Mouse (Mus musculus): ENCODE measurements around the gene Klhl30.

The Klhl30 gene

DNA sequence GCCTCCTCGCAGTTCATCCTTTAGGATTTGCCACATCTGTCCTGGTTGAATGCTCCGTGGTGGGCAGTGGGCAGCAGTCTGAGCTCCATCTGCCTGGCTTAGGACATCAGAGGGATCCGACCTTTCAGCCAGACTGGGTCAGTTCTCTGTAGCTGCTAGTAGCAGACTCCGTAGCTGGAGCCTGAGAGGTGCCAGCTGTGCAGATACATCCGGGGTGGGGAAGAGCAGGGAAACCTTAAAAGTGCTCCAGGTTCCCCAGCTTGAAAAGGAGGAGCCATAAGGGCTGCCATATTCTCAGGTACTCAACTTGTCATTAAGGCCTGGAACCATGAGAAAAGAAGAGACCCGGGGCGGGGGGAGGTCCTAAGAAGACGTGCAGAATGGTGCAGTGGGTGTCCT lies 15.0 kb downstream of the Klhl30 start:
- no peak for DNase-seq

DNA sequence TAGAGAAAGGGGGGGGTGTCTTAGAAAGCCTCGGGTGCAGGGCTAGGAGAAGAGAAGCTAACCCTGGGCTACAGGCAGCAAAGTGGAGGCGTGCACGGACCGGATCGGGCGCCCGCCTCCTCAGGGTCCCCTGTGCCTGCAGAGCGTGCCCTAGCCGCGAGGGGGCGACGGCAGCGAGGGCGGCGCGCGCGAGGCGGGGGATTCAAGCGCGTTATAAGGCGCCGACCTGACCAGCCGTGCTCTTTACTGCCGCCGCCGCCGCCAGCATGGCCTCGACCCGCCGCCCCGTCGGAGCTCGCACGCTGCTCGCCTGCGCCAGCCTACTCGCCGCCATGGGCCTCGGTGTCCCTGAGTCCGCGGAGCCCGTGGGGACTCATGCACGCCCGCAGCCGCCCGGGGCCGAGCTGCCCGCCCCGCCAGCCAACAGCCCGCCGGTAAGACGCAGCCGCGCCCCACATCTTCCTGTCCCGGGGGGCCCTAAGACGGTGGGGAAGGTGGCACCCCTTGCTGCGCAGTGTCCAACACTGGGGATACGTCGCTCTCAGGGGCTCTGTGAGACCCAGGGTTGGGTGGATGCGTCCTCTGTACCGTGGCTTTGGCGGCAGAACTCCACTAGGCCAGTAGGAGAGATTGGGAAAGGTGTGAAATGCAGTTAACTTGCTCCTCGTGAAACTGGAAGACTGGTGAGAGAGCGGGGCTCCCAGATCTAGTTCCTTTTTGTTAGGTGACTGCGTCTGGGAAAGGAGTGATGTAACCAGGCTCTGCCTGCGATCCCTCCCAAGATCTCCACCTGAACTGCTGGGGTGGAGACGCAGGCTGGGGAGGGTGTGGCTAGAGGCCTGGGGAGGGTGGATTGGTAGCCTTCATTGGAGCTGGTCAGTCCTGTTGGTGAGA lies 15.6 kb downstream of the Klhl30 start, which contains the start of gene Erfe:
Erfe (plus strand) TSS at position 216 of the 894 bp plus-strand sequence.
- DNase-seq = peak; percentile 84

DNA sequence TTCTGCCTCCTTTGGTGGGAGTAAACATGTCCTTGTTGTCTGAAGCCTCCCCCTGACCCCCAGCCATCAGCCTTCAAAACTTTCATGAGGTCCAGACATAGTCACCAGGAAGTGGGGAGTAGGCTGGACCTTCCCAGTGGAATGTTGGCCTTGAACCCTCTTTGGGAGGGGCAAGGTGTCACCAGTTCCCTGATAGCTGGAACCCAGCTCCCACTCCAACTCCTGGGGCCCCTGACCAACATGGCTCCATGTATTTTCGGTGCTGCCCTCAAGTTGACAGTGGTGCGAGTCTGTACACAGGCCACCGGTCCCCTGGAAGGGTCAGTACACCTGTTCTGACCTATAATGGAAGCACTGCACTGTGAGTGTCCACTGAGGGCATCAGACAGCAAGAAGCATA lies 16.5 kb downstream of the Klhl30 start:
- no peak for DNase-seq

DNA sequence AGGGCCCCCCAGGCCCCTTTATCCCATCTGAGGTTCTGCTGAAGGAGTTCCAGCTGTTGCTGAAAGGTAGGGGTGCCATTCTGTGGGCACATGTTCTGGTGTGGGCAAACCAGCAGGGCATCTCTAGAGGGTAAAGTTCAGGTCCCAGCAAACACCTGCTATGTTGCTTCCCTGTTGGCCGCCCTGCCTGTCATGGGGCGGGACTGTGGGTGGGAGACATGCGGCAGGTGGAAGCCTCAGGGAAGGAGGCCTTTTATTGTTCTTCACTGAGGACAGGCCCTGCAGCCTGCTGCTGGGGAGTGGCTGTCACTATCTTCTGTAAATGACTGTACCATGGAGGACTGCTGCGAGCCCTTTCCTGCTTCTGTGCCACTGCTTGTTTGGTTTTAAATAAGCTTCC lies 18.6 kb downstream of the Klhl30 start:
- DNase-seq = no peak

DNA sequence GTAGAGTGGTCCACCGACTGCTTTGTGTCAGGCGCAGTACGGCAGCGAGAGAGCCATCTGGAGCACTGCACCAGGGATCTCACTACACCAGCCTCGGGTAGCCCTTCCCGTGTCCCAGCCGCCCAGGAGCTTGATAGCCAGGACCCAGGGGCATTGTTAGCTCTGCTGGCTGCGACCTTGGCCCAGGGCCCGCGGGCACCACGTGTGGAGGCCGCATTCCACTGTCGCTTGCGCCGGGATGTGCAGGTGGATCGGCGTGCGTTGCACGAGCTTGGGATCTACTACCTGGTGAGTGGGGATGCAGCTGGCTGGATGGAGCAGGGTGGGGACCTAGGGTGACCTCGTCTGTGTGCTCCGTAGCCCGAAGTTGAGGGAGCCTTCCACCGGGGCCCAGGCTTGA lies 19.2 kb downstream of the Klhl30 start:
- peak; percentile 10 for DNase-seq

DNA sequence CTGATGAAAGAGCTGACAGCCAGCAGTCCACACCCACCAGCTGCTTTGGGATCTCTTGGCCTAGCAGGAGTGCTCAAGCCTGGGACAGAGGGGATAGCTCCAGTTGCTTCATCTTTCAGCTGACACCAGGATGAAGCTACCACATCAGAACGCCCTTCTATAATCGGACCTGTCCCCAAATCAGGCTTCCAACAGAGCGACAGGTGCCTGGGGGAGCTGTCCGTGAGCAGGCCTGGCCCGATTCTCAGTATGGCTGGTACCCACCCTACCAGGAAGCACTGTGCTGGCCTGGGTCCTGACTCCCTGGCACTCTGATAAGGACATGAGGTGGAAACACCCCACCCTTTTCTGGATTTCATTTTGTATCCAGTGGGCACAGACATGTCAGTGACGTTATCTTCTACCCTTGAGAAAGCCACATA lies 22.6 kb downstream of the Klhl30 start:
- no peak for DNase-seq

DNA sequence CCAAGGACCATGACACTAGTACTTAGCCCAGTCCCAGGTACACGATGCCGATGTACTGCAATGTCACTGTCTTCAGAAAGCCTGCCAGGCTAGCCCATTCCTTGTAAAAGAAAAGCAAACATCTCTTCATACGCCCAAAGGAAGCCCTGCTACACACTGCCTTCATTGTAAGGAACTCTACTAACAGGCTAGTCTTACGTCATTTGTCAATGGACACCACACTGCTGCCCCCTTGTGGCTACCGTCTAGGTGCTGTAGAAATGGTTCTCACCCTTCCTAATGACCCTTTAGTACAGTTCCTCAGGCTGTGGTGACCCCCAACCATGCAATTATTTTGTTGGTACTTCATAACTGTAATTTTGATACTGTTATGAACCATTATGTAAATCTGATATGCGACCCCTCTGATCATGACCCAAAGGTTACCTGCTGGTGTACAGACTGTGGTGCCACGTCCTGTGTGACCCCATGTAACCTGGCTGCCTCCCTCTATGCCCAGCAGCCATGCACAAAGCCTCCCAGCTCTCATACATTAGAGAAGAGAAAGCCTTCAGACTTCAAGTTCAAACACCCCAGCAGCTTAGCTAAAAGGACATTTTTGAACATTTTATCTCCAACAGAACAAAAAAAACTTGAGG lies 29.8 kb downstream of the Klhl30 start:
- DNase-seq = peak; percentile 89

DNA sequence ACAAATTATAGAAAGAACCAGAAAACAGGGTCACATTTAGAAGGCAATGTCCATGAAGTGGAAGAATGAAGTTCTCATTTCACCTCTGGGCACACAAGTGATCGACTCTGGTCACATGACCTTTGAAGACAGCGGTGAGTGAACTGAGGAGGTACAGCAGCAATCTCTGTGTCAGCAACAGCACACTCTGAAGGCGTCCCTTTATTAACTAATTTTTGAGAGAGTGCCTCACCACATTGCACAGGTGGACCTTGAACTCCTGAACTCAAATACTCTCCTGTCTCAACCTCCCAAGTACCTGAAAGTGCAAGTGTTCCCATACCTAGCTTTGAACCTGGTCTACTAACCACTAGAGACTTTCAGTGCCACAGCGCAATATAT lies 30.3 kb downstream of the Klhl30 start:
- no peak for DNase-seq

DNA sequence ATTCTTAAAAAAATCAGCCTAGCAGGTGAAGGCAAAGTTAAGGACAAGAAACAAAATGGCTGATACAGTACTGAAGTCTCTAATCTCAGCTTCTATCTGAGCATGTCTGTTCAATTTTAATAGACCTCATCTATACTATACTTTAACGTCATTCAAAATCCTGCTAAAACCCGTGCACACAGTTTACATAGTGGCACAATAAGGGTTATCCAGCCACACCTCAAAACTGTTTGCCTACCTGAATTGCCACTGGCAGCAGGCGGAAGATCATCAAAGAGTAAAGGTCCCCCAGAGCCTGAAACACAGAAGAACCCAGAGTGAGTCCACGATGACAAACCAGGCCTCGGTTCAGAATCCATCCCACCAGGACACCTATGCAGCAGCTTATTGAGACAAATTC lies 39.6 kb downstream of the Klhl30 start:
- no peak for DNase-seq

DNA sequence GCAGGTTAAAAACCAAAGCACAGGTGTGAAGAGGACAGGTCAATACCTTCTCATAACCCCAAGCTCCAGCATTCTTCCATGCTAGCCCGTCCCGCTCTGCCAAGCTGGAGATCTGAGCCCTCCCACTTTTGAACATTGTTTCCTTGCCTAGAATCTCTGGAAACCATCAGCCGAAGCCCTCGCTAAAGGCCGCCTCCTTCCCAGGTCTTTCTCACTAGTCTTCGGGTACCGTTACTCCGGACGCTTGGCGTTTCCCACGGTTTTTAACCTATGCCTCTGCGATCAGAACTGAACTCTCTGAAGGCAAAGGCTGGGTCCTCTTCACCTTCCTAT lies 47.1 kb downstream of the Klhl30 start:
- no peak for DNase-seq

DNA sequence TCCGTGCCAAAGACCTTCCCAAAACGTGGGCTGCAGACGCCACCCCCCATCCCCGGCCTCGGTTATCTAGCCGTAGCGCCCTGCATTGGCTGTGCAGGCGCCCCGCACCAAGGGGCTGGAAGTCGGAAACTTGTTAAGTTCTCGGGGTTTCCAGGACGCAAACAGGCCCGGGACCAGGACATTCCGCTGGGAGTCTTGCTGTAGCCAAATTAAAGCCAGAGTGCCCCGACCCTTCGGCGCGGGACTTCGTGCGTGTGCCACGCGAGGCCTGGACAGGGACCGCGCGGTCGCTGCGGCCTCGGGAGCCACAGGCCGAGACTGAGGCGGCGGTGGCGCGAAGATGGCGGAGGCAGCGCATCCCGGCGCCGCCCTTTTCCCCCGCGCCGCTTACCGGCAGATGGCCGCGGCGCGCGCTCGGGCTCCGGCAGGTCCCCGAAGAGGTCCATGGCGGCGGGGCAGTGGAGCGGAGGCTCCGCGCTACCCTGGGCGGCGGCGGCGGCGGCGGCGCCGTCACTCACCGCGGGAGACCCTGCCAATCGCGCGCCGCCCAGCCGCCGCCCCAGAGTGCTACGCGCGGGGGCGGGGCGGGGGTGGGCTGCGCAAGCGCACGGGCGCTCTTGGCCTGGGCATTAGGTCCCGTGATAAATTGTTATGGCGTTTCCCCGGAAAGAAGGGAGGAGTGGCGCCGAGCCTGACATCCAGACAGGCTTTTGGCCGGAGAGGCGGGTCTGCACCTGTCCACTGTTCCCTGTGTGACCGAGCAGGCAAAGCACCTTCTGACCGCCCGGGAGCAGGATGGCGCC lies 47.6 kb downstream of the Klhl30 start, which contains the start of gene Ilkap:
Ilkap (minus strand) TSS at position 556 of the 803 bp plus-strand sequence.
- peak; percentile 94 for DNase-seq

DNA sequence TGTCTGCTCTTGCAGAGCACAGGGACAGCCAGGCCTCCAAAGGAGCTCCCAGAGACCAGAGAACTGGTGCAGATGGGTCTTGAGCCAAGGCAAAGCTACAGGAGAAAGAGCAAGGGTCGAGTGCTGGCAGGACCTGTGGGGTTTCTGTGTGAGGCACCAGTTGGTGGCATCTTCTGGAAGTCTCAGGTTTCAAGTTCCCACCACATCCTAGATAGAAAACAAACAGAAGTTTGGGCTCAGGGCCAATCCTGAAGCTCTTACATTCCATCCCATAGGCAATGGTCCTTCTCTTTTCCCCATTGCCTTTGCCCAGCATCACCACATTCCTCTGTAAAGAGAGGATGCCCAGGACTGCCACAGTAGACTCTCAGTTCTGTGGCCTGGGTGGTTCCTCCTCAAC lies 54.2 kb downstream of the Klhl30 start:
- DNase-seq = no peak

DNA sequence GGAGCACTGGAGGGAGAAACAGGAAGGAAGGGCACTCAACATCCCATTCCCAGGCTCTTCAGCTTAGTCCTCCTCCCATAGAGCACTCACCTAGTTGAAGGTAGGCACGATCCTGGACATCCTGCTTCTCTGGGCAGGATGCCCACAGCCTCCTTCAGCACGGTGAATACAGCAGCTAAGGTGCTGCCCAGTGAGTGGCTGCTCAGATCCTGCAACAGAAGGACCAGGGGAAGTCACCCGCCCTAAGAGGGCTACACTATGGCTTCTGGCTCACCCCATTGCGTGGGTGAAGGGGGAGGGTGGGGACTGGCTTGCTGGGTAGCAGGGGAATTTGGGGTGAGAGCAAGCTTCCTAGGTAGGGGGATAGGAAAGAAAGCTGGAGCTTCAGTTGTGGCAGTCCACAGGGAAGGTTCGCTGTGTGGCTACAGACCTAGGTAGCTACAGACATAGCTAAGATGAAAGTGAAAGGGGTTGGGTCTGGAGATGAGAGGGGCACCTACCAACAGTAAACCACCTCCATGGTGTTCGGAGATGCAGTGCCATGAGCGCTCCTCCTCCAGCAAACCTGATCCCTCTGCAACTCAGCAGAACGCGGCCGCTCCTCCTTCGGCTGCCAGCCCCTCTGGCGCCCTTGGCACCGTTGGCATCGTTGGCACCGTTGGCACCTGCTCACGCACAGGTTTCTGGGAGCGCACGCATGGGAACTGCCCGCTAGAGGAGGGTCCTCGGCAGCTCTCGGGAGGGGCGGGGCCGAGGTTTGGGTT lies 54.8 kb downstream of the Klhl30 start:
- no peak for DNase-seq

DNA sequence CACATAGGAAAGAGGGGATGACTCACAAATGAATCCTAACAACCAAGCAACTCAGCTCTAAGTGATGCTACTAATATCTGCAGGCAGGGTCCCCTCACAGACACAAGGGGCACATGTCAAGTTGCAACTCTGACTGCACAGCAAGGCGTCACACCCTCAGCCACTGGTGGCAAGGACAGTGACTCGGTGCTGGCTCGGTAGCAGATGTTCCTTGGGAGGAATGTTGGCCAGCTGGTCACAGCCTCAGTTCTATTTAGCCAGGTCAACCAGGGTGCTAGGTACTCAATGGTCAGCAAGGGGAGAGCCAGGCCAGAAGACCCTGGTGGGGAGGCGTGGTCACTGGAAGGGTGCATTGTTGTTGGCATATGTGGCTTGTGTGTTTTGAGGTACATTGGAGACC lies 57.0 kb downstream of the Klhl30 start:
- no peak for DNase-seq

DNA sequence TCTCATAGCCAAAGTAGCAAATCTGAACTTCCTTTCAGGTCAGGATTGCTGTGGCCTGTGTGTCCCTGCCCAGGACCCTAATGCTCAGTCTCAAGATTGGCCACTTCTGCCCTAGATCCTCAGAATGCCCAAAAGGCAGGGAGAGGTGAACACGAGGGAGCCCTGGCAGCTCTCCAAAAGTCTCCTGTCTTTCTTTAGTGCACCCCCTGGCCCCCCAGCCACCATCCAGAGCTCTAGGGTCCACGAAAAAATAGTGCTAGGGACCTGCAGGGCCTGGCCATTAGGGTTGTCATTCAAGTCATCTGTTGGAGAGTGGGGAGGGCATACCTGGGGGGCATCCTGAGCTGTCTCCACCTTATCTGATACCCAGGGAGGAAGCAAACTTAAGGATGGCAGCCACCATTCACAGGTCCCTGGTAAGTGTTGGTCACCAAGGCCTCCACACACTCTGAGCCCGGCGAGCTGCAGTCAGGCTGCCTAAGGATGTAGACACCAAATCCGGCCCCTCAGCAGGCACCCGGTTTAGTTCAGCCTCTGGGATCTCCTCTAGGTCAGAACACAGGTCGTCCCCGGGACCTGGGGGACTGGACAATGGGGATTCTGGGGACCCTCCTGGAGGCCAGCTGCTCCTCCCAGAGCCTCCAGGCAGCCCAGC lies 60.9 kb downstream of the Klhl30 start:
- DNase-seq = no peak

Data from retina, postnatal 1 day (tissue).